Mouse (Mus musculus) myocyte (in vitro differentiated cells): ENCODE data around the gene Limch1. TPM values are rescaled to one million over a fixed set of nuclear protein-coding genes. Genes with fewer than 3 reads are reported as not detected.

ENCODE experiments used
- H3K27me3 ChIP-seq: one replicate; pipeline ENCODE4 v1.6.1; 2011; ENCODE audit not compliant: control insufficient read depth, insufficient read depth, insufficient read length
- H3K36me3 ChIP-seq: one replicate; pipeline ENCODE4 v1.6.1; 2011; ENCODE audit not compliant: control insufficient read depth, insufficient read depth
- H3K4me2 ChIP-seq: one replicate; pipeline ENCODE4 v1.6.1; 2011; ENCODE audit warnings: low read depth, control low read depth
- H3K4me3 ChIP-seq: one replicate; pipeline ENCODE4 v1.5.1; 2011; ENCODE audit warnings: mild to moderate bottlenecking, control low read depth, moderate library complexity
- H3K79me2 ChIP-seq: one replicate; pipeline ENCODE4 v1.6.1; 2011; ENCODE audit not compliant: control insufficient read depth, insufficient read depth
- H3ac ChIP-seq: one replicate; pipeline ENCODE4 v1.6.1; 2011; ENCODE audit not compliant: control insufficient read depth, insufficient read length
- CEBPB ChIP-seq: IDR thresholded peaks from 2 replicates; pipeline ENCODE4 v1.6.1; 2011; ENCODE audit warnings: mild to moderate bottlenecking, moderate library complexity; ENCODE audit not compliant: poor library complexity, insufficient read depth, severe bottlenecking
- E2F4 ChIP-seq: IDR thresholded peaks from one replicate; pipeline ENCODE4 v1.6.1; 2011; ENCODE audit warnings: mild to moderate bottlenecking, control low read depth, moderate library complexity; ENCODE audit not compliant: insufficient read depth
- MAX ChIP-seq: IDR thresholded peaks from one replicate; pipeline ENCODE4 v1.6.1; 2011; ENCODE audit warnings: low read depth, mild to moderate bottlenecking, control low read depth
- MYOD1 ChIP-seq, 3 experiments: IDR thresholded peaks; one replicate each; pipeline ENCODE4 v1.6.1; 2011; ENCODE audit warnings: control low read depth in 2 of 3, low read depth in 2 of 3, mild to moderate bottlenecking in 2 of 3, moderate library complexity in 1 of 3; ENCODE audit not compliant: insufficient read length in 2 of 3, control insufficient read depth in 1 of 3
- MYOG ChIP-seq, 3 experiments: IDR thresholded peaks; one replicate each; pipeline ENCODE4 v1.6.1; 2011; ENCODE audit warnings: control low read depth in 2 of 3, low read depth in 2 of 3, mild to moderate bottlenecking in 2 of 3; ENCODE audit not compliant: insufficient read length in 2 of 3, control insufficient read depth in 1 of 3, insufficient read depth in 1 of 3
- POLR2A ChIP-seq: IDR thresholded peaks from one replicate; pipeline ENCODE4 v1.6.1; 2011; ENCODE audit warnings: low read depth, mild to moderate bottlenecking, control low read depth, moderate library complexity; ENCODE audit not compliant: insufficient read length
- POLR2AphosphoS2 ChIP-seq: IDR thresholded peaks from one replicate; pipeline ENCODE4 v1.6.1; 2011; ENCODE audit warnings: low read depth, control low read depth; ENCODE audit not compliant: insufficient read length
- REST ChIP-seq: IDR thresholded peaks from one replicate; pipeline ENCODE4 v1.6.1; 2011; ENCODE audit warnings: mild to moderate bottlenecking, control low read depth, moderate library complexity; ENCODE audit not compliant: insufficient read depth, insufficient read length
- SRF ChIP-seq: IDR thresholded peaks from one replicate; pipeline ENCODE4 v1.6.1; 2011; ENCODE audit warnings: low read depth; ENCODE audit not compliant: control insufficient read depth, insufficient read length
- TCF12 ChIP-seq: IDR thresholded peaks from one replicate; pipeline ENCODE4 v1.6.1; 2011; ENCODE audit warnings: mild to moderate bottlenecking, control low read depth; ENCODE audit not compliant: poor library complexity, insufficient read depth, severe bottlenecking
- TCF3 ChIP-seq: IDR thresholded peaks from one replicate; pipeline ENCODE4 v1.6.1; 2011; ENCODE audit warnings: low read depth, control low read depth; ENCODE audit not compliant: insufficient read length
- USF1 ChIP-seq: IDR thresholded peaks from one replicate; pipeline ENCODE4 v1.6.1; 2011; ENCODE audit warnings: low read depth, mild to moderate bottlenecking, control low read depth, moderate library complexity
- polyA plus RNA-seq: library from polyadenylated mRNA; unstranded; fragments of >200 nt; fragmentation: generic; extraction: Trizol; gene quantifications from one replicate; pipeline ENCODE4 v1.2.1, GENCODE M21; 2012; ENCODE audit warnings: missing spikeins

Limch1 gene
- polyA plus RNA-seq, 1 experiment: 0.79 TPM

DNA sequence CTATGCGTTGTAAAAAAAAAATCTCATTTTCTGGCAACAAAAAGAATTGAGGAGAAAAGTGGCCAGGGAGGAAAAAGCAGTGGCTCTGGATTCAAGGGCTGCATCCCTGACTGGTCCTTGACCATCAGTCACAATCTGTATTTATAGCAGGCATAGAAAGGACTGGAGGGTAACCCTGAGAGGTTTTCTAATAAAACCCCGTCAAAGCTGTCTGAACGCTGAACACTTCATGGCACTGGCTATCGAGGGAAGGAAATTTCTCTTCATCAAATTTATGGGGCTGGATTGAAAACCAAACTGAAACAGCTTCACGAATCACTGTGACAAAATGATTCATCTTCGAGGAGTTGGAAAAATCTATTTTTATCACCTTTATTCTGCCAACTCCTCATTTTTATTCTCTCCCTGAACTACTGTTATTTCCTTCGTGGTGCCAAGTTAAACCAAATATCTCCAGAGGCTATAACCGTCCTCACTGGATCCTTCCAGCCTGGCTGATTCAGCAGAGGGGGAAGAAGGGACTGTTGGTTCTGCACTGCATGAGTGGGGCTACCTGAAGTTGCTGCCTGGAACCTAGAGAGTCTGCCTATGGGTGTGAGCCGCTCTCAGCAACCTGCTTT lies 153.3 kb downstream of the Limch1 start:
- no peaks in the 10 kb centered on the region for H3K79me2 ChIP-seq

DNA sequence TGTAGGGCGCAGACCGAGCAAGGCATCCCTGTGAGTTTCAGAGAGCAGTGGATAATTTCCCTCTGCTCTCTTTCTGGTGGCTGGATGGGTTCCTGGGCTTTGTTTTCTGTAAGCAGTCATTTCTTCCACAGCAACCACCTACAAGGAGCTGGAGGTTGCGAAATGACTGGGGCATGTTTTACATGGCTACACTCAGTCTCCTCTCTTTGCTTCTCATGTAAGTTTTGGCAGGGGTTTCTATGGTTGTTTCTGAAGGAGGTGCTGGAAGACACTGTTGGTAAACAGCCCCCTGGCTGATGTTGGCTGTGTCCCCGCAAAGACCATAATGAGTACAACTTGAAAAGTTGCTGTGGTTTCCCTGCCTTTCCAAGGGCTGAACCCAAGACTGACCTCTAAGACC lies 155.5 kb downstream of the Limch1 start:
- Histone ChIP-seq H3K4me3 (no peak overlapping the region), H3K36me3 (no peaks in the 10 kb centered on the region), H3ac (no peak overlapping the region), H3K79me2 (no peaks in the 10 kb centered on the region), H3K4me2 (no peak overlapping the region), H3K27me3 (peaks cover 6% of the 10 kb centered on the region)
- TF ChIP-seq TCF3 (no peak), USF1 (no peak), POLR2AphosphoS2 (no peak)

More for the DNA sequence above, 153.3 kb downstream of the Limch1 start:
- Histone ChIP-seq H3K36me3 (no peaks in the 10 kb centered on the region), H3K4me3 (no peak overlapping the region), H3K27me3 (peaks cover 6% of the 10 kb centered on the region), H3K4me2 (no peak overlapping the region), H3ac (no peak overlapping the region)
- no peak for TF ChIP-seq POLR2AphosphoS2

GRCm38 (mm10) chr5:66904835-66905234 lies 159.2 kb downstream of the Limch1 start:
- no peak for TF ChIP-seq POLR2A
- no peak overlapping the region for H3ac ChIP-seq
- no peaks in the 10 kb centered on the region for H3K36me3 ChIP-seq
- H3K27me3 ChIP-seq: no peaks in the 10 kb centered on the region
- H3K79me2 ChIP-seq: no peaks in the 10 kb centered on the region
- H3K4me3 ChIP-seq: no peak overlapping the region
- no peak overlapping the region for H3K4me2 ChIP-seq

- no peaks in the 10 kb centered on the region for H3K36me3 ChIP-seq
- no peak overlapping the region for H3K4me3 ChIP-seq
- no peak for TF ChIP-seq SRF
- no peak for TF ChIP-seq TCF3
- no peak for TF ChIP-seq MYOG (IDR thresholded peaks at IDR 0.05; ENCODE audit: control insufficient read depth in 1 of 3, insufficient read depth in 1 of 3, insufficient read length in 2 of 3, low read depth in 2 of 3)
- TF ChIP-seq CEBPB: no peak
- TF ChIP-seq REST: no peak
- TF ChIP-seq POLR2A: no peak
- TF ChIP-seq TCF12: no peak
- TF ChIP-seq USF1: no peak
- TF ChIP-seq POLR2AphosphoS2: no peak
- TF ChIP-seq MAX: no peak
- H3K79me2 ChIP-seq: no peaks in the 10 kb centered on the region
- H3ac ChIP-seq: no peak overlapping the region
- no peaks in the 10 kb centered on the region for H3K27me3 ChIP-seq
- no peak overlapping the region for H3K4me2 ChIP-seq
Observed at GRCm38 (mm10) chr5:66908883-66909282, 163.3 kb downstream of the Limch1 start.

DNA sequence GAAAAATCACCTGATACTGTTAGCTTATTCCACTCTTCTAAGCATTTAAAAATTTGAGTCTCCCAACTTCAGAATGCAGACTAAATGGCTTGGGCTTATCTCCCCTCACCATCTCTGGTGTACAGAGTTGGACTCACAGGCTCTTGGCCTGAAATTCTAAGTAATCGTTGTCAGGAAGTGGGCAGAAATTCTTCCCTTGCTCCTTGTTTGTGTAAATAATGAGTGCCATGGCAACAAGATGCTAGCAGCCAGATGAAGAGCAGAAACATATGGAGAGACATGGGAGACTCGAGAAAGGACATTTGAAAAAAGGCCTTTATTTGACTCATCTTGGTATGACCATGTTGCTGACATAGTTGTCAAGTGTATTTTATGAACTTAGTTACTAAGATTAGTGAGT lies 164.3 kb downstream of the Limch1 start:
- H3K36me3 ChIP-seq: no peaks in the 10 kb centered on the region
- H3K4me2 ChIP-seq: no peak overlapping the region
- H3K27me3 ChIP-seq: no peaks in the 10 kb centered on the region
- H3K79me2 ChIP-seq: no peaks in the 10 kb centered on the region
- no peak overlapping the region for H3ac ChIP-seq
- no peak overlapping the region for H3K4me3 ChIP-seq
- TF ChIP-seq E2F4 (no peak), MYOD1 (IDR thresholded peaks at IDR 0.05; ENCODE audit: control insufficient read depth in 1 of 3, insufficient read length in 2 of 3, low read depth in 2 of 3) (no peak), POLR2A (no peak), CEBPB (no peak), REST (no peak), MYOG (IDR thresholded peaks at IDR 0.05; ENCODE audit: control insufficient read depth in 1 of 3, insufficient read depth in 1 of 3, insufficient read length in 2 of 3, low read depth in 2 of 3) (no peak), SRF (no peak), TCF3 (no peak), MAX (no peak), POLR2AphosphoS2 (no peak), TCF12 (no peak), USF1 (no peak)

- TF ChIP-seq REST (no peak), MYOG (IDR thresholded peaks at IDR 0.05; ENCODE audit: control insufficient read depth in 1 of 3, insufficient read depth in 1 of 3, insufficient read length in 2 of 3, low read depth in 2 of 3) (no peak), POLR2AphosphoS2 (no peak), SRF (no peak), MYOD1 (IDR thresholded peaks at IDR 0.05; ENCODE audit: control insufficient read depth in 1 of 3, insufficient read length in 2 of 3, low read depth in 2 of 3) (no peak), POLR2A (no peak), TCF3 (no peak), USF1 (no peak), TCF12 (no peak), MAX (no peak), CEBPB (no peak), E2F4 (no peak)
- H3K36me3 ChIP-seq: no peaks in the 10 kb centered on the region
- no peak overlapping the region for H3K4me2 ChIP-seq
- H3ac ChIP-seq: no peak overlapping the region
- no peak overlapping the region for H3K4me3 ChIP-seq
- H3K79me2 ChIP-seq: no peaks in the 10 kb centered on the region
- no peaks in the 10 kb centered on the region for H3K27me3 ChIP-seq
Observed at GRCm38 (mm10) chr5:66910610-66911009, 165.0 kb downstream of the Limch1 start.
